Mouse (Mus musculus) heart, embryonic 11.5 days (tissue): ENCODE results near the gene Aicda. TPM values are rescaled to one million over a fixed set of nuclear protein-coding genes. Genes with fewer than 3 reads are reported as not detected.

ENCODE experiments used
- ATAC-seq: fragments of 200-750 bp; cut with Nextera tagmentation; replicated peaks from 2 replicates; pipeline ENCODE4 v1.8.0; 2017; ENCODE audit warnings: moderate library complexity; ENCODE audit not compliant: insufficient number of reproducible peaks, low FRiP score, low TSS enrichment
- H3K27ac ChIP-seq: fragments of 300-500 bp; sonication (generic); 2 replicates; pipeline ENCODE4 v1.5.1; 2014; ENCODE audit warnings: mild to moderate bottlenecking, low read depth, low read length
- H3K27me3 ChIP-seq: fragments of 300-500 bp; sonication (generic); 2 replicates; pipeline ENCODE4 v1.6.1; 2014; ENCODE audit warnings: mild to moderate bottlenecking, low read length, mixed read lengths; ENCODE audit not compliant: control insufficient read depth, insufficient read depth
- H3K36me3 ChIP-seq: fragments of 300-500 bp; sonication (generic); 2 replicates; pipeline ENCODE4 v1.6.1; 2014; ENCODE audit warnings: mild to moderate bottlenecking, low read length, moderate library complexity, mixed read lengths; ENCODE audit not compliant: control insufficient read depth, insufficient read depth
- H3K4me1 ChIP-seq: fragments of 300-500 bp; sonication (generic); 2 replicates; pipeline ENCODE4 v1.6.1; 2014; ENCODE audit warnings: low read length; ENCODE audit not compliant: control insufficient read depth, insufficient read depth
- H3K4me2 ChIP-seq: fragments of 300-500 bp; sonication (generic); 2 replicates; pipeline ENCODE4 v1.6.1; 2014; ENCODE audit warnings: mild to moderate bottlenecking, moderate library complexity
- H3K4me3 ChIP-seq: fragments of 300-500 bp; sonication (generic); 2 replicates; pipeline ENCODE4 v1.5.1; 2014; ENCODE audit warnings: low read depth, low read length
- H3K9ac ChIP-seq: fragments of 300-500 bp; sonication (generic); 2 replicates; pipeline ENCODE4 v1.6.1; 2014; ENCODE audit warnings: mild to moderate bottlenecking, low read depth, low read length, moderate library complexity
- H3K9me3 ChIP-seq: fragments of 300-500 bp; sonication (generic); replicated peaks from 2 replicates; pipeline ENCODE4 v1.6.1; 2016; ENCODE audit warnings: low read length; ENCODE audit not compliant: control insufficient read depth
- WGBS: fragments of 180-500 bp; shearing (Covaris S2); extraction: QIAGEN DNeasy Blood & Tissue Kit; methylation state at CpG from one replicate; pipeline ENCODE4 v1.1.7; 2014; ENCODE audit not compliant: insufficient replicate concordance; 5-methylcytosine and 5-hydroxymethylcytosine counted together
- polyA plus RNA-seq: library from polyadenylated mRNA; unstranded; fragments of >200 nt; fragmentation: Nextera tagmentation; extraction: Ambion mirVana; gene quantifications from 2 replicates; pipeline ENCODE4 v1.2.1, GENCODE M21; 2014

The Aicda gene
- polyA plus RNA-seq, 1 experiment from 2014 or later = 0.16 TPM

DNA sequence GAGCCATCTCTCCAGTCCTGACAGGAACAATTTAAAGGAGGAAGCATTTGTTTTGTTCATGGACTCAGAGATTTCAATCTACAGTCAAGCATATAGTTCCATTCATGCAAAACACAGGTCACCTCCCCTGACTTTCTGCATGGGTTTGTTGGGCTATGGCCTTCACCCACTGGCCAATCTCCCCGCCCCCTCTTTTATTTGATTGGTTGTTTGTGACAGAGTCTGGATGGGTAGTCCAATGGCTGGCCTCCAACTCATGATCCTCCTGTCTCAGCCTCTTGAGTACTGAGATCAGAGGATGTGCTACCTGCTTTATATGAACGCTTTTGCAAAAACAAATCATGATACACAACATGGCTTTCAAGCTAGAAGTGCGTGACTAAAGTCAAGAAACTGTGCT, 23.4 kb downstream of the Aicda start:
- no peaks in the 10 kb centered on the region for H3K36me3 ChIP-seq
- no peak overlapping the region for H3K9ac ChIP-seq
- H3K4me2 ChIP-seq = no peak overlapping the region
- ATAC-seq = no peak
- WGBS = 87% methylated on average over 3 of the region's 3 CpGs
- H3K27ac ChIP-seq = no peak overlapping the region
- no peaks in the 10 kb centered on the region for H3K27me3 ChIP-seq
- H3K4me1 ChIP-seq = no peaks in the 10 kb centered on the region
- no peaks in the 10 kb centered on the region for H3K9me3 ChIP-seq
- no peak overlapping the region for H3K4me3 ChIP-seq

DNA sequence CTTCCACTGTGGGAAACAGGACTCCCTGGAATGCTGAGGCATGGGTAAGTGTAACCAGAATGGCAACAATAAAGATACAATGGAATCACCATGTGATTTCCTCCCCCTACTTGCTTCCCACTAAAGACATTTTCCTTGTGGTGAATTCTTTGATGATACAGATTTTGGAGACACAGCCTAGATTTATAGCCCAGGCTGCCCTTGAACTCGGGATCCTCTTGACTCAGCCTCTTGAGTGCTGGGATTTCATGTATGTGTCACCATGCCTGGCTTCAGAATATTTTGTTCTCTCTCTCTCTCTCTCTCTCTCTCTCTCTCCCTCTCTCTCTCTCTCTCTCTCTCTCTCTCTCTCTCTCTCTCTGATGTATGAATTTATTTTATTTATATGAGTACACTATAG, 25.5 kb downstream of the Aicda start:
- Histone ChIP-seq H3K36me3 (no peaks in the 10 kb centered on the region), H3K27me3 (no peaks in the 10 kb centered on the region), H3K4me1 (no peaks in the 10 kb centered on the region), H3K4me3 (no peak overlapping the region), H3K27ac (no peak overlapping the region), H3K9ac (no peak overlapping the region), H3K4me2 (no peak overlapping the region), H3K9me3 (no peaks in the 10 kb centered on the region)
- no peak for ATAC-seq
- 56% methylated on average over 1 of the region's 1 CpGs for WGBS

DNA sequence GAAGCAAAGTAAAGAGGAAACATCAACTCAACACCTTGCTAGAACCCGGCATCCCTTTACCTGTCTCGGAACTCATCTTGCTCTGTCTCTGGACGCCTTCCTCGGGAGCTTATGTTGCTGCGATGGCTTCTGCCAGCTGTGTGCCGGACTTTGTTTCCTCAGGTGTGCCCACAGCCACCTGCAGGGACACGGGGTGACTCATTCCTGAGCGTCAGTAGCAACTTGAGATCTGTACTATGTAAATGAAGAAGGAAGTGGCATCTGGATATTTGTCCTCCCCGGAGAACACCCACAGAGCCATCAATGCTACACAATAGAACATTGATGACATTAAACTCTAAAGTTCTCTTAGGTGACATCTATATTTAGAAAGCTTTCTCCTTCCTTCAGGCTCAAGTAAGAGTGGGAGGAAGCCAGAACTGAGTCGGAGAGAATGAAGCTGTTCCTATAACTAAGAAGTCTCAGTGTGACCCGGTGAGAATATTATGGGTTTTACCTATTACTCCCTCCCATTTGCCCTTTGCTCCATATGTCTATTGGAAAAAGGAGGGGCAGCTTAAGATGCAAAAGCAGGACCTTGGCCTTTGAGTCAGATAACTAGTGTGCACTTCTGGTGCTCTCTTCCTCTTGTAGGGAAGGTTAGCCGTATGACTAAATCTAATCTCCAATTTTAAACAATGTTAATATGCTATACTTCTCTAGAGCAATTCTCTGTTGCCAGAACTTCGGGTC, 37.6 kb downstream of the Aicda start:
- 78% methylated on average over 13 of the region's 13 CpGs for WGBS
- H3K4me3 ChIP-seq = no peak overlapping the region
- no peaks in the 10 kb centered on the region for H3K9me3 ChIP-seq
- H3K27me3 ChIP-seq = no peaks in the 10 kb centered on the region
- H3K4me1 ChIP-seq = no peaks in the 10 kb centered on the region
- no peak for ATAC-seq
- H3K9ac ChIP-seq = no peak overlapping the region
- no peaks in the 10 kb centered on the region for H3K36me3 ChIP-seq
- H3K4me2 ChIP-seq = no peak overlapping the region
- H3K27ac ChIP-seq = no peak overlapping the region

DNA sequence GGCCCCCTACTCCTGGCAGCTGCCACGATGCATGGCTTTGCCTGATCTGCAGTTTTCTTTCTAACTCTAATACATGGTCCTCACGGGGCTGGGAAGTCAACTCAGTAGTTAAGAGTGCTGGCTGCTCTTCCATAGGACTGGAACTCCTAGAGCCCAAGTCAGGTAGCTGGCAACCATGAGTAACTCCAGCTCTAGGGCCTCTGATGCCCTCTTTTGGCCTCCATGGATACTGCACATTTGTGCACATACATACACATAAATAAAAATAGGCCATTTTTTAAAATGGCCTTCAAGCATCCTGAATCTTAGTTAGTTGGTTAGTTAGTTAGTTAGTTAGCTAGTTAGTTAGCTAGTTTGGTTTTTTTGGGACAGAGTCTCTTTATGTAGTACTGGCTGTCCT, 39.3 kb downstream of the Aicda start:
- H3K9me3 ChIP-seq = no peaks in the 10 kb centered on the region
- WGBS = 77% methylated on average over 2 of the region's 2 CpGs
- H3K4me1 ChIP-seq = no peaks in the 10 kb centered on the region
- no peak overlapping the region for H3K9ac ChIP-seq
- no peak overlapping the region for H3K4me3 ChIP-seq
- ATAC-seq = no peak
- no peak overlapping the region for H3K27ac ChIP-seq
- H3K4me2 ChIP-seq = no peak overlapping the region
- no peaks in the 10 kb centered on the region for H3K36me3 ChIP-seq
- no peaks in the 10 kb centered on the region for H3K27me3 ChIP-seq

DNA sequence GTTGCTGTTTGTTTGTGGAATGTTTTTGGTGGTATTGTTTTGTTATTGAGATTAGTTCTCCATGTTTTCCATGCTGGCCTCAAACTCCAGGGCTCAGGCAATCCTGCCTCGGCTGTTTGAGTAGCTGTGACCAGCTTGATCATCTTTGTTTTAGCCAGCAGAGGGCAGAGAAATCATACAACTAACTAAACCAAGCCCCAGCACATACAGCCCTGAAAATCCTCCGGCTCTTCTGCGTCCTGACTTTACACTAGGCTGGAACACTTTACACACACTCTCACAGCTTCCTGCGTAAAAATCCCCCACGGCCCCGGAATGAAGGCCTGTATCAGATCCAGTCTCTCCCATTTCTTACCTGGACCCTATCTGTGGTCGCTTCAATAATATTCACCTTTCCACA, 42.0 kb downstream of the Aicda start:
- H3K4me1 ChIP-seq = no peaks in the 10 kb centered on the region
- ATAC-seq = no peak
- H3K27ac ChIP-seq = no peak overlapping the region
- no peak overlapping the region for H3K9ac ChIP-seq
- 24% methylated on average over 7 of the region's 7 CpGs for WGBS
- no peak overlapping the region for H3K4me3 ChIP-seq
- no peak overlapping the region; the same call in 1 of the 2 replicates for H3K4me2 ChIP-seq
- H3K36me3 ChIP-seq = no peaks in the 10 kb centered on the region
- H3K9me3 ChIP-seq = no peaks in the 10 kb centered on the region
- no peaks in the 10 kb centered on the region for H3K27me3 ChIP-seq

DNA sequence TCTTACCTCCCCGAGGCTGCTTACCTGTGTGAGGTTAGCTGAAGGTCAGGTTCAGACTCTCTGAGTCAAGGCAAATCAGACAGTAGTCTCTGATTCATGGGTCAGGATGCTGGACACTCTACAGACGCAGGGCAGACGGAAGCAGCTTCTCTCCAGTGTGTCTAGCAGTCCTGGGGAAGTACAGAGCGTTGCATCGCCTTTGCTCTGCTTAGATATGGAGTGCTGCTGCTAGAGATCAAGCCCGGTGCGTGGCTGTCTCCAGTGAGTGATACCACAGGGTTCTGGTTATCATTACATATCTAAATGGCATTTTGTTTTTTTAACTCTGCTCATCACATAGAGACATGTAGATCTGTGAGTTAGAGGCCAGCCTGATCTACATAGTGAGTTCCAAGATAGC, 43.0 kb downstream of the Aicda start:
- H3K27ac ChIP-seq = no peak overlapping the region
- no peaks in the 10 kb centered on the region for H3K4me1 ChIP-seq
- no peak overlapping the region for H3K4me3 ChIP-seq
- no peaks in the 10 kb centered on the region for H3K9me3 ChIP-seq
- ATAC-seq = no peak
- no peak overlapping the region for H3K9ac ChIP-seq
- WGBS = 67% methylated on average over 7 of the region's 7 CpGs
- H3K27me3 ChIP-seq = no peaks in the 10 kb centered on the region
- no peaks in the 10 kb centered on the region for H3K36me3 ChIP-seq
- no peak overlapping the region for H3K4me2 ChIP-seq

DNA sequence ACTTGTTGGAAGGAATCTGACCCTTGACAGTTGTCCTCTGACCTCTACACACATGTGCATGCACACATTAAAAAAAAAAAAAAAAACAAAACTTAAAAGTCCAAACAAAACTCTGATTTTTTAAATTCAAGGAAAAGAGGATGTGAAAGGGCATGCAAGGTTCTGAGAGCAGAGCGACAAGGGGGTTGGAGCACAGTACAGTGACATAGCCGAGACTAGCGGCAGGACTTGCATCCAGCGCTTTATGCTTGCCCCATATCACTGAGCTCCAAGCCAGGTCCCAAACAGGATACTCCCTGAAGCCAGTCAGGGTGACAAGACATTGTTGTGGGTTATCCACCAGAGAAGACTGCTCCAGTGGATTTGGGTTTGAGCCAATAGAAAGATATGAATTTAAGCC, 44.4 kb downstream of the Aicda start:
- Histone ChIP-seq H3K36me3 (no peaks in the 10 kb centered on the region), H3K4me1 (no peaks in the 10 kb centered on the region), H3K4me2 (no peak overlapping the region), H3K9ac (no peak overlapping the region), H3K4me3 (no peak overlapping the region), H3K9me3 (no peaks in the 10 kb centered on the region), H3K27me3 (no peaks in the 10 kb centered on the region), H3K27ac (no peak overlapping the region)
- 81% methylated on average over 4 of the region's 4 CpGs for WGBS
- no peak for ATAC-seq

DNA sequence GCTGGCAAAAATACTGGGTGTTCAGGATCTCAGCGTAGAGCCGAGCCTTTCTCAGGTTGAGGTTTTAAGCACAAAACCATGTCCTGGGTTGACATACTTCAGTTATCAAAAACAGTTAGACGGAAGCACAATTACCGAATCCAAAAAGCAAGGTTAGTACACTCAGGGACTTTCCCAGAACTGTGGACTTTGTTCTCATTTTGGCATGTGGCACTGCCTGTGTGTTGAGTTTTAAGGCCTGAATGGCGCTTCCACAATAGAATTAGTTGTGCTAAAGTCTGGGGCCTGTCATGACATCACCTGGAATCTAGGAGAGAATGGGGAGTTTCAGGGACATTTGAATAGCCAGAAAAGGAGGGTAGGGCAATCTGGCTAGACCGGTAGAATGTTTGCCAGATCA, 44.8 kb downstream of the Aicda start:
- no peak overlapping the region for H3K4me2 ChIP-seq
- no peaks in the 10 kb centered on the region for H3K36me3 ChIP-seq
- no peak overlapping the region for H3K4me3 ChIP-seq
- ATAC-seq = no peak
- H3K27ac ChIP-seq = no peak overlapping the region
- no peaks in the 10 kb centered on the region for H3K4me1 ChIP-seq
- no peak overlapping the region for H3K9ac ChIP-seq
- WGBS = 84% methylated on average over 6 of the region's 6 CpGs
- no peaks in the 10 kb centered on the region for H3K9me3 ChIP-seq
- H3K27me3 ChIP-seq = no peaks in the 10 kb centered on the region

DNA sequence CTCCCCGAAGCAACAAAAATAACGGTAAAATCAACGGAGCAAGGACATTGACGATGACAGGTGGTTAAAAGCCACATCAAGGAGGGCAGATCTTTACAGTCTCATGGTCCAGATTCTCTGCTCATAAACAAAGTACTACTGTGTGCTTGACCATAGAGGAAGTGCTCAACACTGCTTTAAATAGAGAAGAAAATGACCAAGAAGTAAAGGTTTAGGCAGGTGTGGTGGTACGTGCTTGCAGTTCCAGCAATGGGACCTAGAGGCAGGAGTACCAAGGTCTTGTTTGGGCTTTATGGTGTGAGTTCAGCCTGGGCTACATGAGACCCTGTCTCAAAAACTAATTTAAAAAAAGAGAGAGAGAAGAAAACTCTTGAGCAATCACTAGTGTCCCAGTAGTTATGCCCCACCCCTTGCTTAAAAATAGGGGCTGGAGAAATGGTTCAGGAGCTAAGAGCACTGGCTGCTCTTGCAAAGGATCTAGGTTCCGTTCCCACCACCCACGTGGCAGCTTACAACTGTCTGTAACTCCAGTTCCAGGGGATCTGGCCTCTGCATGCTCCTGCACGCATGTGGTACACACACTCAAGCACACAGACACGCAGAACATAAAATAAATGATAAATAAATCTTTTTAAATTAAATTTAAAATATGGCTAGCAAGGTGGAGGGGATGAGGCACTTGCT, 45.6 kb downstream of the Aicda start:
- no peak for ATAC-seq
- Histone ChIP-seq H3K9me3 (no peaks in the 10 kb centered on the region), H3K4me1 (no peaks in the 10 kb centered on the region), H3K36me3 (no peaks in the 10 kb centered on the region), H3K27ac (no peak overlapping the region), H3K4me3 (no peak overlapping the region), H3K4me2 (no peak overlapping the region), H3K27me3 (no peaks in the 10 kb centered on the region), H3K9ac (no peak overlapping the region)
- 83% methylated on average over 9 of the region's 9 CpGs for WGBS
